Comparison of ENCODE assay signal across 32 mouse cellular contexts in genomic region chr12:89260076-89260475, GRCm38 (mm10).
DNase-seq lines count a peak whose midpoint lies in the region; ATAC-seq and TF ChIP-seq lines count a peak whose summit lies in the region.
"Had no signal": no experiment of that assay in that cellular context is flagged by ENCODE, and none has a peak within 500 bp of the region (broad histone marks: within the 10 kb centered on the region; RNA-seq: fewer than 3 reads in every experiment).

No protein-coding gene starts in this region.

- H3K4me3 ChIP-seq in megakaryocyte, embryonic 14.5 days (replicated peaks), result peak overlapping the region; percentile 66
- peak overlapping the region; percentile 18 for H3K4me3 ChIP-seq in ES-Bruce4 (ENCODE audit: low read depth, low read length)
- no peak overlapping the region for H3K4me3 ChIP-seq in kidney, embryonic 15.5 days (replicated peaks)
- H3K4me3 ChIP-seq: embryonic facial prominence, embryonic 13.5 days; forebrain, embryonic 10.5 days; forebrain, embryonic 15.5 days; gastrocnemius, adult 2 months; heart, embryonic 13.5 days; intestine, embryonic 15.5 days; limb, embryonic 10.5 days; limb, embryonic 15.5 days; liver, embryonic 13.5 days; midbrain, embryonic 10.5 days; midbrain, embryonic 15.5 days; neural tube, embryonic 15.5 days had no signal

- no peak for ATAC-seq in megakaryocyte, adult 5-6 weeks (ENCODE audit: poor library complexity, severe bottlenecking)
- no peak for ATAC-seq in kidney, embryonic 15.5 days (replicated peaks; ENCODE audit: low FRiP score)
- ATAC-seq: forebrain, embryonic 15.5 days; hindbrain, postnatal 0 days; intestine, embryonic 15.5 days; lung, postnatal 0 days; midbrain, embryonic 15.5 days had no signal

- H3K27ac ChIP-seq in ES-Bruce4 (ENCODE audit: insufficient read depth, low read length), result no peak overlapping the region
- no peak overlapping the region for H3K27ac ChIP-seq in kidney, embryonic 15.5 days
- H3K27ac ChIP-seq: embryonic facial prominence, embryonic 13.5 days; forebrain, embryonic 10.5 days; forebrain, embryonic 15.5 days; gastrocnemius, adult 2 months; heart, embryonic 13.5 days; hindbrain, postnatal 0 days; intestine, embryonic 15.5 days; kidney, postnatal 0 days; limb, embryonic 10.5 days; limb, embryonic 15.5 days; liver, embryonic 13.5 days; macrophage; midbrain, embryonic 10.5 days; midbrain, embryonic 15.5 days; neural tube, embryonic 15.5 days had no signal

- DNase-seq in cerebellum, postnatal 25 days, result peak; percentile 5 to 8
- DNase-seq in cerebellum, adult 9-11 months, result no peak
- DNase-seq in brain, embryonic 14.5 days (ENCODE audit: low read depth), result peak; percentile 14
- DNase-seq: adrenal gland, postnatal 10 days; cerebellum, adult 11 months; gastrocnemius, adult 2 months; gastrocnemius, postnatal 36 days; heart, postnatal 14 days; kidney, adult 2 months; kidney, postnatal 4 days; liver, embryonic 13.5 days; lung, adult 18-20 months; retina, postnatal 1 day; thymus, postnatal 14 days had no signal

- H3K36me3 ChIP-seq in megakaryocyte, embryonic 14.5 days (replicated peaks; ENCODE audit: low read length), result no peaks in the 10 kb centered on the region
- H3K36me3 ChIP-seq in ES-Bruce4 (ENCODE audit: control insufficient read depth, insufficient read depth, low read length, poor library complexity, severe bottlenecking), result no peaks in the 10 kb centered on the region
- H3K36me3 ChIP-seq in kidney, embryonic 15.5 days, result no peaks in the 10 kb centered on the region
- H3K36me3 ChIP-seq: embryonic facial prominence, embryonic 13.5 days; forebrain, embryonic 10.5 days; forebrain, embryonic 15.5 days; heart, embryonic 13.5 days; intestine, embryonic 15.5 days; limb, embryonic 10.5 days; limb, embryonic 15.5 days; liver, embryonic 13.5 days; midbrain, embryonic 10.5 days; midbrain, embryonic 15.5 days had no signal

- no peak for TF ChIP-seq CTCF in ES-Bruce4 (IDR thresholded peaks at IDR 0.05; ENCODE audit: low read depth, low read length)
- no peak for TF ChIP-seq CTCF in brain, embryonic 14.5 days (IDR thresholded peaks at IDR 0.05; ENCODE audit: borderline replicate concordance, extremely low read depth, insufficient read depth, insufficient read length)

- TF ChIP-seq POLR2A in ES-Bruce4 (IDR thresholded peaks at IDR 0.05; ENCODE audit: insufficient read depth, low read length), result no peak
- no peak for TF ChIP-seq POLR2A in brain, embryonic 14.5 days (IDR thresholded peaks at IDR 0.05; ENCODE audit: borderline replicate concordance, extremely low read depth, insufficient read depth, insufficient read length, poor library complexity, severe bottlenecking)

- 89% methylated on average over 24 of the region's 24 CpGs for WGBS in kidney, embryonic 15.5 days

- H3K4me1 ChIP-seq in megakaryocyte, embryonic 14.5 days, result no peaks in the 10 kb centered on the region
- no peaks in the 10 kb centered on the region for H3K4me1 ChIP-seq in ES-Bruce4 (ENCODE audit: control insufficient read depth, insufficient read depth, low read length)
- H3K4me1 ChIP-seq in kidney, embryonic 15.5 days, result no peaks in the 10 kb centered on the region
- H3K4me1 ChIP-seq: heart, embryonic 13.5 days; intestine, embryonic 15.5 days; limb, embryonic 10.5 days; limb, embryonic 15.5 days; liver, embryonic 13.5 days had no signal

- no peaks in the 10 kb centered on the region for H3K27me3 ChIP-seq in megakaryocyte, embryonic 14.5 days (replicated peaks)
- peaks cover 3% of the 10 kb centered on the region for H3K27me3 ChIP-seq in ES-Bruce4 (ENCODE audit: control insufficient read depth, insufficient read depth, low read length, poor library complexity, severe bottlenecking)
- no peaks in the 10 kb centered on the region for H3K27me3 ChIP-seq in kidney, embryonic 15.5 days
- H3K27me3 ChIP-seq: embryonic facial prominence, embryonic 13.5 days; forebrain, embryonic 15.5 days; heart, embryonic 13.5 days; intestine, embryonic 15.5 days; limb, embryonic 15.5 days; liver, embryonic 13.5 days; midbrain, embryonic 15.5 days; neural tube, embryonic 15.5 days had no signal

- H3K9ac ChIP-seq in ES-Bruce4 (ENCODE audit: low read depth, poor library complexity, severe bottlenecking), result no peak overlapping the region
- no peak overlapping the region for H3K9ac ChIP-seq in kidney, embryonic 15.5 days
- H3K9ac ChIP-seq: embryonic facial prominence, embryonic 13.5 days; forebrain, embryonic 15.5 days; heart, embryonic 13.5 days; intestine, embryonic 15.5 days; limb, embryonic 15.5 days; liver, embryonic 13.5 days; midbrain, embryonic 15.5 days; neural tube, embryonic 15.5 days had no signal

- peaks cover 10% of the 10 kb centered on the region for H3K9me3 ChIP-seq in megakaryocyte, embryonic 14.5 days
- H3K9me3 ChIP-seq in ES-Bruce4 (replicated peaks; ENCODE audit: control insufficient read depth, insufficient read depth, low read length, poor library complexity, severe bottlenecking), result no peaks in the 10 kb centered on the region
- no peaks in the 10 kb centered on the region for H3K9me3 ChIP-seq in kidney, embryonic 15.5 days (replicated peaks)
- H3K9me3 ChIP-seq: embryonic facial prominence, embryonic 13.5 days; forebrain, embryonic 15.5 days; heart, embryonic 13.5 days; intestine, embryonic 15.5 days; limb, embryonic 10.5 days; limb, embryonic 15.5 days; liver, embryonic 13.5 days; midbrain, embryonic 10.5 days; midbrain, embryonic 15.5 days; neural tube, embryonic 15.5 days had no signal

- H3K4me2 ChIP-seq in kidney, embryonic 15.5 days, result no peak overlapping the region
- H3K4me2 ChIP-seq: embryonic facial prominence, embryonic 13.5 days; forebrain, embryonic 15.5 days; heart, embryonic 13.5 days; intestine, embryonic 15.5 days; limb, embryonic 15.5 days; liver, embryonic 13.5 days; midbrain, embryonic 15.5 days; neural tube, embryonic 15.5 days had no signal

- no peak for TF ChIP-seq EP300 in ES-Bruce4 (IDR thresholded peaks at IDR 0.05; ENCODE audit: insufficient read depth, low read depth, low read length)
